ENCODE assay signal across 12 mouse cellular contexts in the genomic region with DNA sequence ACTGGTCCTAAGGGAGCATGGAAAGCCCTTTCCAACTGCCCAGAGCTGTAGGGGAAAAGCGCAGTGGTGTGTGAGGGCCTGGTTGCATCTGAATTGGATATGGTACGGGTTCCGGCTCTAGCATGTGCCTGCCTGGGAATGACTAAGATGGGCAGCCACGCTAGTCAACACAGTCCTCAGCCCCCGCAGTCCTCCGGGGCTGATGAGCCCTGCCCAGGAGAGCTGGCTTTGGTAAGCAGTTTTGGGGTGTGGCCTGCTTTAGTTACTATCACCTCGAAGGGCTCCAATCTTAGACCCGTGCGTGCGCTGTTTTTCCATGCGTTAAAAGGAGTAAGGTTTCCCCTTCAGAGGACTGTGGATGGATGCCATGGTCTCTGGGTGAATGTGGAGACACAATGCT. TPM values are rescaled to one million over a fixed set of nuclear protein-coding genes. Genes with fewer than 3 reads are reported as not detected.
A peak's percentile ranks its signal among the peaks of the same experiment; 100 is the strongest.
DNase-seq lines count a peak whose midpoint lies in the region; ATAC-seq and TF ChIP-seq lines count a peak whose summit lies in the region.
"Had no signal": no experiment of that assay in that cellular context is flagged by ENCODE, and none has a peak within 500 bp of the region (broad histone marks: within the 10 kb centered on the region; RNA-seq: fewer than 3 reads in every experiment).

No protein-coding gene starts in this region.

- H3K27me3 ChIP-seq in kidney, embryonic 14.5 days (ENCODE audit: control insufficient read depth, insufficient read depth, low read length): no peaks in the 10 kb centered on the region
- no peaks in the 10 kb centered on the region for H3K27me3 ChIP-seq in CH12.LX (replicated peaks)
- H3K27me3 ChIP-seq in liver, embryonic 12.5 days (replicated peaks): no peaks in the 10 kb centered on the region
- H3K27me3 ChIP-seq: hindbrain, embryonic 15.5 days had no signal

- 0 out of 2 replicates have a peak overlapping the region, but pooled peaks have one; percentile 2 for H3K4me2 ChIP-seq in kidney, embryonic 14.5 days (replicated peaks; ENCODE audit: low read depth, low read length)
- H3K4me2 ChIP-seq in CH12.LX (ENCODE audit: insufficient read depth, low read depth, poor library complexity, severe bottlenecking): no peak overlapping the region
- peak overlapping the region; percentile 61 for H3K4me2 ChIP-seq in liver, embryonic 12.5 days
- H3K4me2 ChIP-seq: hindbrain, embryonic 15.5 days had no signal

- no peak for DNase-seq in kidney, adult 11 months
- no peak for DNase-seq in CH12.LX (ENCODE audit: extremely low read depth)
- DNase-seq in layer of hippocampus, postnatal 14 days (ENCODE audit: low spot score in 2 of 2): no peak
- DNase-seq in adrenal gland, postnatal 25 days: no peak
- no peak for DNase-seq in layer of hippocampus, postnatal 10 days (ENCODE audit: low spot score in 2 of 2)
- DNase-seq: adrenal gland, postnatal 14 days; thymus, postnatal 4 days had no signal

- TF ChIP-seq POLR2A in CH12.LX (IDR thresholded peaks at IDR 0.05; ENCODE audit: low read depth, low read length): no peak

- in situ Hi-C loops in CH12.LX (cut with MboI; ENCODE audit: low pct_ligation_motif_present, low pct_unique_long_range_greater_than_20kb, low sequenced_read_pairs): no loop called here

- ATAC-seq in kidney, embryonic 14.5 days (ENCODE audit: low FRiP score, low TSS enrichment): peak; percentile 54; the same call in 1 of the 2 replicates
- peak; percentile 67 for ATAC-seq in erythroblast, adult 5-6 weeks (replicated peaks; ENCODE audit: low FRiP score, poor library complexity, severe bottlenecking)
- peak; percentile 89 for ATAC-seq in liver, embryonic 12.5 days
- ATAC-seq: midbrain, embryonic 16.5 days had no signal

- no peak overlapping the region for H3K27ac ChIP-seq in kidney, embryonic 14.5 days (ENCODE audit: low read depth, low read length)
- H3K27ac ChIP-seq in CH12.LX (ENCODE audit: insufficient read depth, low read depth): no peak overlapping the region
- peak overlapping the region; percentile 75 for H3K27ac ChIP-seq in liver, embryonic 12.5 days
- H3K27ac ChIP-seq: hindbrain, embryonic 15.5 days had no signal

- no peak for TF ChIP-seq CTCF in CH12.LX (conservative IDR thresholded peaks at IDR 0.05 in 1 of 2, IDR thresholded peaks at IDR 0.05 in 1 of 2; ENCODE audit: low read depth in 2 of 2, low read length in 2 of 2)

- dilution Hi-C loops in CH12.LX (cut with MboI; ENCODE audit: extremely low pct_ligation_motif_present, extremely low pct_unique_long_range_greater_than_20kb, low sequenced_read_pairs): no loop called here

- WGBS in kidney, embryonic 14.5 days: 66% methylated on average over 11 of the region's 11 CpGs
- WGBS in liver, embryonic 12.5 days (ENCODE audit: insufficient replicate concordance): 55% methylated on average over 11 of the region's 11 CpGs

- H3K79me2 ChIP-seq in CH12.LX (replicated peaks; ENCODE audit: control insufficient read depth, extremely low read depth, insufficient read depth, poor library complexity, severe bottlenecking): no peaks in the 10 kb centered on the region

- no peaks in the 10 kb centered on the region for H3K36me3 ChIP-seq in kidney, embryonic 14.5 days (ENCODE audit: control insufficient read depth, insufficient read depth, low read length)
- H3K36me3 ChIP-seq in CH12.LX (replicated peaks in 1 of 2; ENCODE audit: control insufficient read depth in 1 of 2, insufficient read depth in 1 of 2, low read length in 1 of 2): no peaks in the 10 kb centered on the region
- H3K36me3 ChIP-seq in liver, embryonic 12.5 days: no peaks in the 10 kb centered on the region
- H3K36me3 ChIP-seq: hindbrain, embryonic 15.5 days had no signal

- TF ChIP-seq EP300 in CH12.LX (IDR thresholded peaks at IDR 0.05; ENCODE audit: low read length): no peak

- no peaks in the 10 kb centered on the region for H3K9me3 ChIP-seq in kidney, embryonic 14.5 days (ENCODE audit: control insufficient read depth, low read length)
- H3K9me3 ChIP-seq in CH12.LX (replicated peaks; ENCODE audit: low read length): peaks cover 7% of the 10 kb centered on the region
- H3K9me3 ChIP-seq in liver, embryonic 12.5 days (replicated peaks): no peaks in the 10 kb centered on the region
- H3K9me3 ChIP-seq: hindbrain, embryonic 15.5 days had no signal

- peaks cover 9% of the 10 kb centered on the region; the same call in 1 of the 2 replicates for H3K4me1 ChIP-seq in kidney, embryonic 14.5 days (ENCODE audit: control insufficient read depth, insufficient read depth, low read length)
- peaks cover 14 to 26% of the 10 kb centered on the region in 2 experiments for H3K4me1 ChIP-seq in CH12.LX (ENCODE audit: control insufficient read depth in 1 of 2, insufficient read depth in 2 of 2)
- peaks cover 37% of the 10 kb centered on the region for H3K4me1 ChIP-seq in liver, embryonic 12.5 days
- H3K4me1 ChIP-seq: hindbrain, embryonic 15.5 days had no signal

- no peak for TF ChIP-seq RAD21 in CH12.LX (IDR thresholded peaks at IDR 0.05; ENCODE audit: low read depth, low read length)

- H3K9ac ChIP-seq in kidney, embryonic 14.5 days (ENCODE audit: low read depth, low read length): no peak overlapping the region
- no peak overlapping the region for H3K9ac ChIP-seq in CH12.LX (ENCODE audit: insufficient read depth, low read depth)
- peak overlapping the region; percentile 19 for H3K9ac ChIP-seq in liver, embryonic 12.5 days
- H3K9ac ChIP-seq: hindbrain, embryonic 15.5 days had no signal

- H3K4me3 ChIP-seq in kidney, embryonic 14.5 days (ENCODE audit: low read length): no peak overlapping the region
- H3K4me3 ChIP-seq in CH12.LX (replicated peaks in 1 of 3; ENCODE audit: low read depth in 2 of 3, low read length in 2 of 3, poor library complexity in 1 of 3): peak overlapping the region in 2 of 3 experiments; percentile 17 to 41
- H3K4me3 ChIP-seq in liver, embryonic 12.5 days: peak overlapping the region; percentile 34
- H3K4me3 ChIP-seq: hindbrain, embryonic 15.5 days had no signal

TF ChIP-seq in CH12.LX, 34 proteins besides CTCF, POLR2A, EP300 and RAD21:
- TF ChIP-seq NELFE (IDR thresholded peaks at IDR 0.05; ENCODE audit: low read depth, low read length) (no peak), ZKSCAN1 (IDR thresholded peaks at IDR 0.05; ENCODE audit: borderline replicate concordance, low read depth, low read length) (no peak), MYC (IDR thresholded peaks at IDR 0.05; ENCODE audit: low read depth, low read length) (no peak), ZNF384 (IDR thresholded peaks at IDR 0.05; ENCODE audit: low read depth, low read length) (no peak), ZMIZ1 (IDR thresholded peaks at IDR 0.05; ENCODE audit: low read depth, low read length) (no peak), MAFK (IDR thresholded peaks at IDR 0.05; ENCODE audit: insufficient replicate concordance, low read length) (no peak), IRF4 (IDR thresholded peaks at IDR 0.05; ENCODE audit: low read depth, low read length) (no peak), UBTF (IDR thresholded peaks at IDR 0.05; ENCODE audit: low read depth, low read length) (no peak), MAZ (IDR thresholded peaks at IDR 0.05; ENCODE audit: low read depth, low read length) (no peak), MEF2A (IDR thresholded peaks at IDR 0.05; ENCODE audit: borderline replicate concordance, low read depth, low read length) (no peak), MXI1 (IDR thresholded peaks at IDR 0.05; ENCODE audit: low read depth, low read length) (no peak), JUND (conservative IDR thresholded peaks at IDR 0.05; ENCODE audit: low read depth, low read length) (no peak)

RNA-seq across cellular contexts. Expression of a gene that starts 16.4 kb away (rescaled TPM):
- polyA plus RNA-seq in kidney, embryonic 14.5 days (2014; fragmentation: Nextera tagmentation; extraction: Ambion mirVana): 2,845 and 3,531 TPM in 2 replicates
- 571 and 590 TPM in 2 replicates for total RNA-seq in CH12.LX (2012; rRNA removed)
- 1,420 and 1,540 TPM in 2 replicates for total RNA-seq in CH12.LX (2014; rRNA removed)
- polyA plus RNA-seq in CH12.LX (2012; ENCODE audit: insufficient read length, low read depth): 629 and 715 TPM in 2 replicates
- total RNA-seq in erythroblast, adult 5-6 weeks (2015; ENCODE audit: low replicate concordance): 966 and 1,002 TPM in 2 replicates
- 1,471 and 1,473 TPM in 2 replicates for total RNA-seq in erythroblast, adult 5-6 weeks (2017; ENCODE audit: low replicate concordance)
- 1,997 and 2,057 TPM in 2 replicates for polyA plus RNA-seq in liver, embryonic 12.5 days (2016; fragmentation: Nextera tagmentation; extraction: Ambion mirVana)
- 100 to 1,000 TPM; 418 to 459 TPM for total RNA-seq in layer of hippocampus, postnatal 14 days (2021)
- 739 and 836 TPM in 2 replicates for total RNA-seq in adrenal gland, postnatal 25 days (2021)
- total RNA-seq in layer of hippocampus, postnatal 10 days (2021): 100 to 1,000 TPM; 476 to 478 TPM

RNA-seq across cellular contexts. Expression of a gene that starts 20.8 kb away (rescaled TPM):
- 32.9 and 39.6 TPM in 2 replicates for polyA plus RNA-seq in kidney, embryonic 14.5 days (2014; fragmentation: Nextera tagmentation; extraction: Ambion mirVana)
- total RNA-seq in CH12.LX (2012; rRNA removed) (24.7 and 26.3 TPM in 2 replicates), CH12.LX (2014; rRNA removed) (25.1 and 28.0 TPM in 2 replicates)
- polyA plus RNA-seq in CH12.LX (2012; ENCODE audit: insufficient read length, low read depth): 33.2 and 34.6 TPM in 2 replicates
- 17.3 and 29.4 TPM in 2 replicates for total RNA-seq in erythroblast, adult 5-6 weeks (2015; ENCODE audit: low replicate concordance)
- 34.7 and 53.5 TPM in 2 replicates for total RNA-seq in erythroblast, adult 5-6 weeks (2017; ENCODE audit: low replicate concordance)
- polyA plus RNA-seq in liver, embryonic 12.5 days (2016; fragmentation: Nextera tagmentation; extraction: Ambion mirVana): 39.2 and 39.4 TPM in 2 replicates
- total RNA-seq in layer of hippocampus, postnatal 14 days (2021): 10 to 100 TPM; 21.2 to 22.8 TPM
- 21.7 and 26.0 TPM in 2 replicates for total RNA-seq in adrenal gland, postnatal 25 days (2021)
- 10 to 100 TPM; 20.9 to 22.4 TPM for total RNA-seq in layer of hippocampus, postnatal 10 days (2021)
